Mouse (Mus musculus): ENCODE results near the gene Hdac1. TPM values are rescaled to one million over a fixed set of nuclear protein-coding genes. Genes with fewer than 3 reads are reported as not detected.

Gene Hdac1
- total RNA-seq, 1 experiment = 96.0 TPM

GRCm38 (mm10) chr4:129510723-129511412 lies 31.6 kb downstream of the Hdac1 start:
- in situ Hi-C loops (cut with MboI; ENCODE audit: low sequenced_read_pairs in 2 of 2, unreplicated experiment in 2 of 2) = no loop called here
- H3K27ac ChIP-seq (ENCODE audit: insufficient read depth, low read depth, low read length, poor library complexity, severe bottlenecking) = no peak overlapping the region
- H3K36me3 ChIP-seq (ENCODE audit: control insufficient read depth, insufficient read depth, low read length, poor library complexity, severe bottlenecking) = peaks cover 9% of the 10 kb centered on the region
- no peak overlapping the region for H3K4me3 ChIP-seq (ENCODE audit: insufficient read depth in 1 of 2, low read depth in 1 of 2, low read length in 2 of 2, poor library complexity in 1 of 2, severe bottlenecking in 1 of 2)
- H3K9ac ChIP-seq (ENCODE audit: insufficient read depth, low read depth, low read length, poor library complexity, severe bottlenecking) = no peak overlapping the region
- DNase-seq (ENCODE audit: low read depth, low spot score) = no peak
- H3K4me1 ChIP-seq (ENCODE audit: control insufficient read depth in 2 of 2, insufficient read depth in 2 of 2, low read length in 2 of 2, poor library complexity in 1 of 2) = peaks cover 6 to 22% of the 10 kb centered on the region in 2 experiments
- TF ChIP-seq ZC3H11A (IDR thresholded peaks at IDR 0.05; ENCODE audit: borderline replicate concordance, low read depth, low read length) = no peak
- TF ChIP-seq HCFC1 (IDR thresholded peaks at IDR 0.05; ENCODE audit: borderline replicate concordance, insufficient read depth, low read length) = no peak
- no peak for TF ChIP-seq ZNF384 (IDR thresholded peaks at IDR 0.05; ENCODE audit: low read depth, low read length)
- TF ChIP-seq CHD2 (IDR thresholded peaks at IDR 0.05; ENCODE audit: low read depth, low read length) = no peak
- TF ChIP-seq MAFK (IDR thresholded peaks at IDR 0.05; ENCODE audit: insufficient read depth, low read depth, low read length) = no peak
- no peaks in the 10 kb centered on the region for H3K9me3 ChIP-seq (ENCODE audit: control insufficient read depth, insufficient read depth, low read depth, low read length)

- H3K4me3 ChIP-seq (ENCODE audit: insufficient read depth in 1 of 2, low read depth in 1 of 2, low read length in 2 of 2, poor library complexity in 1 of 2, severe bottlenecking in 1 of 2) = no peak overlapping the region
- no peak overlapping the region for H3K27ac ChIP-seq (ENCODE audit: insufficient read depth, low read depth, low read length, poor library complexity, severe bottlenecking)
- no peaks in the 10 kb centered on the region for H3K36me3 ChIP-seq (ENCODE audit: control insufficient read depth, insufficient read depth, low read length, poor library complexity, severe bottlenecking)
- no peaks in the 10 kb centered on the region for H3K9me3 ChIP-seq (ENCODE audit: control insufficient read depth, insufficient read depth, low read depth, low read length)
- no peak for DNase-seq (ENCODE audit: low read depth, low spot score)
- no peak for TF ChIP-seq ZNF384 (IDR thresholded peaks at IDR 0.05; ENCODE audit: low read depth, low read length)
- TF ChIP-seq HCFC1 (IDR thresholded peaks at IDR 0.05; ENCODE audit: borderline replicate concordance, insufficient read depth, low read length) = no peak
- TF ChIP-seq MAFK (IDR thresholded peaks at IDR 0.05; ENCODE audit: insufficient read depth, low read depth, low read length) = no peak
- TF ChIP-seq CHD2 (IDR thresholded peaks at IDR 0.05; ENCODE audit: low read depth, low read length) = no peak
- no peak for TF ChIP-seq ZC3H11A (IDR thresholded peaks at IDR 0.05; ENCODE audit: borderline replicate concordance, low read depth, low read length)
- in situ Hi-C loops (cut with MboI; ENCODE audit: low sequenced_read_pairs in 2 of 2, unreplicated experiment in 2 of 2) = no loop called here
- peaks cover 9 to 18% of the 10 kb centered on the region in 2 experiments for H3K4me1 ChIP-seq (ENCODE audit: control insufficient read depth in 2 of 2, insufficient read depth in 2 of 2, low read length in 2 of 2, poor library complexity in 1 of 2)
- no peak overlapping the region for H3K9ac ChIP-seq (ENCODE audit: insufficient read depth, low read depth, low read length, poor library complexity, severe bottlenecking)
Observed at GRCm38 (mm10) chr4:129509650-129510049, 32.9 kb downstream of the Hdac1 start.

GRCm38 (mm10) chr4:129508834-129509600 lies 33.5 kb downstream of the Hdac1 start:
- in situ Hi-C loops (cut with MboI; ENCODE audit: low sequenced_read_pairs in 2 of 2, unreplicated experiment in 2 of 2) = no loop called here
- Histone ChIP-seq H3K36me3 (ENCODE audit: control insufficient read depth, insufficient read depth, low read length, poor library complexity, severe bottlenecking) (no peaks in the 10 kb centered on the region), H3K4me3 (ENCODE audit: insufficient read depth in 1 of 2, low read depth in 1 of 2, low read length in 2 of 2, poor library complexity in 1 of 2, severe bottlenecking in 1 of 2) (peak overlapping the region in 1 of 2 experiments; percentile 15; a peak in 1 of 4 replicates), H3K4me1 (ENCODE audit: control insufficient read depth in 2 of 2, insufficient read depth in 2 of 2, low read length in 2 of 2, poor library complexity in 1 of 2) (peaks cover 10 to 25% of the 10 kb centered on the region in 2 experiments), H3K9me3 (ENCODE audit: control insufficient read depth, insufficient read depth, low read depth, low read length) (no peaks in the 10 kb centered on the region), H3K9ac (ENCODE audit: insufficient read depth, low read depth, low read length, poor library complexity, severe bottlenecking) (0 out of 2 replicates have a peak overlapping the region, but pooled peaks have one; percentile 5), H3K27ac (ENCODE audit: insufficient read depth, low read depth, low read length, poor library complexity, severe bottlenecking) (no peak overlapping the region)
- DNase-seq (ENCODE audit: low read depth, low spot score) = no peak
- TF ChIP-seq MAFK (IDR thresholded peaks at IDR 0.05; ENCODE audit: insufficient read depth, low read depth, low read length) (no peak), ZC3H11A (IDR thresholded peaks at IDR 0.05; ENCODE audit: borderline replicate concordance, low read depth, low read length) (no peak), HCFC1 (IDR thresholded peaks at IDR 0.05; ENCODE audit: borderline replicate concordance, insufficient read depth, low read length) (no peak), ZNF384 (IDR thresholded peaks at IDR 0.05; ENCODE audit: low read depth, low read length) (no peak), CHD2 (IDR thresholded peaks at IDR 0.05; ENCODE audit: low read depth, low read length) (no peak)

- H3K9me3 ChIP-seq (ENCODE audit: control insufficient read depth, insufficient read depth, low read depth, low read length) = no peaks in the 10 kb centered on the region
- H3K9ac ChIP-seq (ENCODE audit: insufficient read depth, low read depth, low read length, poor library complexity, severe bottlenecking) = no peak overlapping the region
- peaks cover 15 to 31% of the 10 kb centered on the region in 2 experiments for H3K4me1 ChIP-seq (ENCODE audit: control insufficient read depth in 2 of 2, insufficient read depth in 2 of 2, low read length in 2 of 2, poor library complexity in 1 of 2)
- no peaks in the 10 kb centered on the region for H3K36me3 ChIP-seq (ENCODE audit: control insufficient read depth, insufficient read depth, low read length, poor library complexity, severe bottlenecking)
- H3K4me3 ChIP-seq (ENCODE audit: insufficient read depth in 1 of 2, low read depth in 1 of 2, low read length in 2 of 2, poor library complexity in 1 of 2, severe bottlenecking in 1 of 2) = no peak overlapping the region
- in situ Hi-C loops (cut with MboI; ENCODE audit: low sequenced_read_pairs in 2 of 2, unreplicated experiment in 2 of 2) = no loop called here
- no peak for DNase-seq (ENCODE audit: low read depth, low spot score)
- H3K27ac ChIP-seq (ENCODE audit: insufficient read depth, low read depth, low read length, poor library complexity, severe bottlenecking) = no peak overlapping the region
- TF ChIP-seq ZNF384 (IDR thresholded peaks at IDR 0.05; ENCODE audit: low read depth, low read length) (no peak), HCFC1 (IDR thresholded peaks at IDR 0.05; ENCODE audit: borderline replicate concordance, insufficient read depth, low read length) (no peak), MAFK (IDR thresholded peaks at IDR 0.05; ENCODE audit: insufficient read depth, low read depth, low read length) (no peak), ZC3H11A (IDR thresholded peaks at IDR 0.05; ENCODE audit: borderline replicate concordance, low read depth, low read length) (no peak), CHD2 (IDR thresholded peaks at IDR 0.05; ENCODE audit: low read depth, low read length) (no peak)
Observed at GRCm38 (mm10) chr4:129508237-129508515, 34.3 kb downstream of the Hdac1 start.

Measured in ES-E14 (cell line).